In genomic region chr2:86926557-86926956, GRCm38 (mm10) we compare ENCODE assay signal across 36 mouse cellular contexts. TPM values are rescaled to one million over a fixed set of nuclear protein-coding genes. Genes with fewer than 3 reads are reported as not detected.
DNase-seq lines count a peak whose midpoint lies in the region.
"Had no signal": no experiment of that assay in that cellular context is flagged by ENCODE, and none has a peak within 500 bp of the region (broad histone marks: within the 10 kb centered on the region; RNA-seq: fewer than 3 reads in every experiment).

No protein-coding gene starts in this region.

- peak; percentile 23 to 58 for DNase-seq in frontal cortex, adult 2 months (ENCODE audit: extremely low spot score in 1 of 2, low spot score in 1 of 2)
- no peak for DNase-seq in frontal cortex, postnatal 10 days (ENCODE audit: low spot score in 2 of 2)
- DNase-seq in left cerebral cortex, adult 18-20 months (ENCODE audit: low spot score in 2 of 2), result peak; percentile 14 to 16
- DNase-seq in left cerebral cortex, postnatal 10 days (ENCODE audit: extremely low spot score in 1 of 2, low spot score in 2 of 2), result no peak
- DNase-seq in right cerebral cortex, adult 18-20 months, result peak; percentile 12
- no peak for DNase-seq in right cerebral cortex, postnatal 4 days
- DNase-seq in right cerebral cortex, postnatal 25 days, result peak; percentile 4
- no peak for DNase-seq in thymus, postnatal 14 days
- DNase-seq: adrenal gland, postnatal 10 days; adrenal gland, postnatal 36 days; B cell, adult 2 months; cerebellum, adult 11 months; cerebellum, adult 2 months; cerebellum, adult 9-11 months; cerebellum, postnatal 25 days; forebrain, postnatal 0 days; gastrocnemius, adult 2 months; gastrocnemius, postnatal 14 days; heart, adult 11 months; heart, postnatal 10 days; heart, postnatal 36 days had no signal

- intact Hi-C loops in left cerebral cortex, postnatal 10 days (cut with DNase I), result no loop called here

RNA-seq across cellular contexts. Expression of gene Olfr1098, which starts 2.2 kb away (rescaled TPM):
- not detected in 2 replicates for polyA plus RNA-seq in frontal cortex, adult 2 months (2012; rRNA removed)
- not detected for total RNA-seq in left cerebral cortex, adult 18-20 months (2021)
- total RNA-seq in left cerebral cortex, postnatal 10 days (2021), result not detected
- total RNA-seq: adrenal gland, adult 18-20 months; adrenal gland, postnatal 10 days; adrenal gland, postnatal 36 days; CH12.LX; common myeloid progenitor, adult 5-6 weeks; forebrain, postnatal 0 days; gastrocnemius, adult 2 months; gastrocnemius, postnatal 14 days; gastrocnemius, postnatal 4 days; heart, postnatal 10 days; heart, postnatal 36 days had no signal
- polyA plus RNA-seq: cerebellum, adult 2 months; embryonic facial prominence, embryonic 12.5 days; embryonic facial prominence, embryonic 15.5 days; forebrain, embryonic 11.5 days; forebrain, embryonic 14.5 days; forebrain, postnatal 0 days; G1E; heart, embryonic 12.5 days; heart, embryonic 15.5 days; hindbrain, embryonic 10.5 days; hindbrain, embryonic 13.5 days; hindbrain, embryonic 16.5 days; Patski had no signal

RNA-seq across cellular contexts. Expression of gene Olfr1099, which starts 33.9 kb away (rescaled TPM):
- polyA plus RNA-seq in frontal cortex, adult 2 months (2012; rRNA removed), result not detected in 2 replicates
- not detected for total RNA-seq in left cerebral cortex, adult 18-20 months (2021)
- total RNA-seq in left cerebral cortex, postnatal 10 days (2021), result not detected
- total RNA-seq: adrenal gland, adult 18-20 months; adrenal gland, postnatal 10 days; adrenal gland, postnatal 36 days; CH12.LX; common myeloid progenitor, adult 5-6 weeks; forebrain, postnatal 0 days; gastrocnemius, adult 2 months; gastrocnemius, postnatal 14 days; gastrocnemius, postnatal 4 days; heart, postnatal 10 days; heart, postnatal 36 days had no signal
- polyA plus RNA-seq: cerebellum, adult 2 months; embryonic facial prominence, embryonic 12.5 days; embryonic facial prominence, embryonic 15.5 days; forebrain, embryonic 11.5 days; forebrain, embryonic 14.5 days; forebrain, postnatal 0 days; G1E; heart, embryonic 12.5 days; heart, embryonic 15.5 days; hindbrain, embryonic 10.5 days; hindbrain, embryonic 13.5 days; hindbrain, embryonic 16.5 days; Patski had no signal

RNA-seq across cellular contexts. Expression of gene Olfr1097, which starts 34.5 kb away (rescaled TPM):
- not detected in 2 replicates for polyA plus RNA-seq in frontal cortex, adult 2 months (2012; rRNA removed)
- not detected for total RNA-seq in left cerebral cortex, adult 18-20 months (2021)
- total RNA-seq in left cerebral cortex, postnatal 10 days (2021), result not detected
- total RNA-seq: adrenal gland, adult 18-20 months; adrenal gland, postnatal 10 days; adrenal gland, postnatal 36 days; CH12.LX; common myeloid progenitor, adult 5-6 weeks; forebrain, postnatal 0 days; gastrocnemius, adult 2 months; gastrocnemius, postnatal 14 days; gastrocnemius, postnatal 4 days; heart, postnatal 10 days; heart, postnatal 36 days had no signal
- polyA plus RNA-seq: cerebellum, adult 2 months; embryonic facial prominence, embryonic 12.5 days; embryonic facial prominence, embryonic 15.5 days; forebrain, embryonic 11.5 days; forebrain, embryonic 14.5 days; forebrain, postnatal 0 days; G1E; heart, embryonic 12.5 days; heart, embryonic 15.5 days; hindbrain, embryonic 10.5 days; hindbrain, embryonic 13.5 days; hindbrain, embryonic 16.5 days; Patski had no signal

RNA-seq across cellular contexts. Expression of gene Gm13723, which starts 52.0 kb away (rescaled TPM):
- polyA plus RNA-seq in frontal cortex, adult 2 months (2012; rRNA removed), result not detected in 2 replicates
- total RNA-seq in left cerebral cortex, adult 18-20 months (2021), result not detected
- not detected for total RNA-seq in left cerebral cortex, postnatal 10 days (2021)
- total RNA-seq: adrenal gland, adult 18-20 months; adrenal gland, postnatal 10 days; adrenal gland, postnatal 36 days; CH12.LX; common myeloid progenitor, adult 5-6 weeks; forebrain, postnatal 0 days; G1E; gastrocnemius, adult 2 months; gastrocnemius, postnatal 14 days; gastrocnemius, postnatal 4 days; heart, postnatal 10 days; heart, postnatal 36 days had no signal
- polyA plus RNA-seq: cerebellum, adult 2 months; embryonic facial prominence, embryonic 12.5 days; embryonic facial prominence, embryonic 15.5 days; forebrain, embryonic 11.5 days; forebrain, embryonic 14.5 days; forebrain, postnatal 0 days; G1E; heart, embryonic 12.5 days; heart, embryonic 15.5 days; hindbrain, embryonic 10.5 days; hindbrain, embryonic 13.5 days; hindbrain, embryonic 16.5 days; Patski had no signal

RNA-seq across cellular contexts. Expression of gene Olfr1100, which starts 53.2 kb away (rescaled TPM):
- polyA plus RNA-seq in frontal cortex, adult 2 months (2012; rRNA removed), result not detected in 2 replicates
- total RNA-seq in left cerebral cortex, adult 18-20 months (2021), result not detected
- not detected for total RNA-seq in left cerebral cortex, postnatal 10 days (2021)
- total RNA-seq: adrenal gland, adult 18-20 months; adrenal gland, postnatal 10 days; adrenal gland, postnatal 36 days; CH12.LX; common myeloid progenitor, adult 5-6 weeks; forebrain, postnatal 0 days; gastrocnemius, adult 2 months; gastrocnemius, postnatal 14 days; gastrocnemius, postnatal 4 days; heart, postnatal 10 days; heart, postnatal 36 days had no signal
- polyA plus RNA-seq: cerebellum, adult 2 months; embryonic facial prominence, embryonic 12.5 days; embryonic facial prominence, embryonic 15.5 days; forebrain, embryonic 11.5 days; forebrain, embryonic 14.5 days; forebrain, postnatal 0 days; G1E; heart, embryonic 12.5 days; heart, embryonic 15.5 days; hindbrain, embryonic 10.5 days; hindbrain, embryonic 13.5 days; hindbrain, embryonic 16.5 days; Patski had no signal

Comparison
In these comparisons a context has a peak if more than half of its experiments do, and no peak if none do; other contexts are left out.
1. DNase-seq: peak in frontal cortex, adult 2 months (2 of 2), left cerebral cortex, adult 18-20 months (2 of 2), right cerebral cortex, adult 18-20 months (single experiment) and right cerebral cortex, postnatal 25 days (single experiment); none in frontal cortex, postnatal 10 days (0 of 2), left cerebral cortex, postnatal 10 days (0 of 2), right cerebral cortex, postnatal 4 days (single experiment) and thymus, postnatal 14 days (single experiment).